Mouse (Mus musculus) ZHBTc4 (cell line): Measurements from ENCODE around the gene Atp6v0e.
A peak's percentile ranks its signal among the peaks of the same experiment; 100 is the strongest.

ENCODE experiments used
- DNase-seq: peaks from one replicate; pipeline ENCODE4 v3.0.0-alpha.2; 2011; ENCODE audit warnings: low read depth, low spot score

Gene Atp6v0e

GRCm38 (mm10) chr17:26640286-26640740, 22.7 kb upstream of the Atp6v0e start:
- no peak for DNase-seq

GRCm38 (mm10) chr17:26643456-26643855, 19.6 kb upstream of the Atp6v0e start:
- no peak for DNase-seq

- no peak for DNase-seq
Observed at GRCm38 (mm10) chr17:26643993-26644392, 19.0 kb upstream of the Atp6v0e start.

- DNase-seq: peak; percentile 65
Observed at GRCm38 (mm10) chr17:26644509-26645410, 18.3 kb upstream of the Atp6v0e start.

- DNase-seq: no peak
Observed at GRCm38 (mm10) chr17:26645411-26645854, 17.6 kb upstream of the Atp6v0e start.

GRCm38 (mm10) chr17:26647283-26647682, 15.7 kb upstream of the Atp6v0e start:
- no peak for DNase-seq

GRCm38 (mm10) chr17:26649565-26649964, 13.5 kb upstream of the Atp6v0e start:
- no peak for DNase-seq

- DNase-seq: no peak
Observed at GRCm38 (mm10) chr17:26650451-26651363, 12.3 kb upstream of the Atp6v0e start.

- DNase-seq: peak; percentile 35
Observed at GRCm38 (mm10) chr17:26658854-26659572, 4.0 kb upstream of the Atp6v0e start.

- no peak for DNase-seq
Observed at GRCm38 (mm10) chr17:26659573-26659915, 3.5 kb upstream of the Atp6v0e start.

GRCm38 (mm10) chr17:26660192-26660912, 2.7 kb upstream of the Atp6v0e start:
- peak; percentile 88 for DNase-seq

GRCm38 (mm10) chr17:26662204-26662603, 827 bp upstream of the Atp6v0e start:
- DNase-seq: no peak

- DNase-seq: no peak
Observed at GRCm38 (mm10) chr17:26665600-26665999, 2.6 kb downstream of the Atp6v0e start.

- no peak for DNase-seq
Observed at GRCm38 (mm10) chr17:26671268-26671667, 8.2 kb downstream of the Atp6v0e start.

GRCm38 (mm10) chr17:26675845-26676244, 12.8 kb downstream of the Atp6v0e start:
- DNase-seq: no peak

GRCm38 (mm10) chr17:26676252-26676615, 13.2 kb downstream of the Atp6v0e start:
- peak; percentile 98 for DNase-seq

- DNase-seq: peak; percentile 60
Observed at GRCm38 (mm10) chr17:26676616-26677376, 13.8 kb downstream of the Atp6v0e start.

GRCm38 (mm10) chr17:26677711-26678637, 14.9 kb downstream of the Atp6v0e start:
- DNase-seq: no peak

GRCm38 (mm10) chr17:26681276-26681675, 18.2 kb downstream of the Atp6v0e start:
- DNase-seq: peak; percentile 54
